Mouse (Mus musculus) intestine, embryonic 16.5 days (tissue): ENCODE measurements around the gene Glrx5. TPM values are rescaled to one million over a fixed set of nuclear protein-coding genes. Genes with fewer than 3 reads are reported as not detected.

Source experiments
- microRNA-seq: library from miRNA; unstranded; fragments of <30 nt; microRNA quantifications from one replicate; pipeline ENCODE4, GENCODE M21; 2016
- polyA plus RNA-seq: library from polyadenylated mRNA; unstranded; fragments of >200 nt; fragmentation: Nextera tagmentation; extraction: Ambion mirVana; gene quantifications from 2 replicates; pipeline ENCODE4 v1.2.1, GENCODE M21; 2015

Glrx5 gene
- polyA plus RNA-seq, 1 experiment from 2014 or later, result 199 TPM

Small RNAs within 50 kb of the gene (microRNA-seq; reads per million reads assigned to microRNA genes)
- 4.1 reads per million, percentile 11 among the genes with 10 or more reads in this experiment for gene Mir3069

Other genes starting within 250 kb of the Glrx5 start
- 2.9 and 3.0 TPM in 2 replicates for gene Clmn, start 167.6 kb upstream of the Glrx5 start, polyA plus RNA-seq
- 0.51 and 0.66 TPM in 2 replicates for gene Syne3, start 22.9 kb upstream of the Glrx5 start, polyA plus RNA-seq
- gene Tcl1b2, start 113.3 kb downstream of the Glrx5 start, polyA plus RNA-seq, result not detected in 2 replicates
- gene Tcl1b1, start 127.0 kb downstream of the Glrx5 start, polyA plus RNA-seq, result not detected in 2 replicates
- gene Tcl1b5, start 143.7 kb downstream of the Glrx5 start, polyA plus RNA-seq, result not detected in 2 replicates
- gene Tcl1b3, start 158.4 kb downstream of the Glrx5 start, polyA plus RNA-seq, result not detected in 2 replicates
- not detected in 2 replicates for gene Tcl1b4, start 169.3 kb downstream of the Glrx5 start, polyA plus RNA-seq
- not detected in 2 replicates for gene Tcl1, start 190.1 kb downstream of the Glrx5 start, polyA plus RNA-seq